Mouse (Mus musculus) layer of hippocampus, postnatal 36 days (tissue): ENCODE measurements around the gene Smarcb1. TPM values are rescaled to one million over a fixed set of nuclear protein-coding genes. Genes with fewer than 3 reads are reported as not detected.
A peak's percentile ranks its signal among the peaks of the same experiment; 100 is the strongest.
"Not testable (repeated sequence)": the region's sequence is repeated elsewhere in the genome, so short reads cannot be mapped to it uniquely, and the experiment has no call there.

ENCODE experiments used
- DNase-seq, 2 experiments: peaks; one replicate each; pipeline ENCODE4 v3.0.0; 2022
- total RNA-seq, 2 experiments: library from RNA; stranded (reverse); gene quantifications; 2 replicates each; pipeline ENCODE4 v1.2.3; 2021

The Smarcb1 gene
- total RNA-seq, 2 experiments from 2014 or later: 81.4 to 86.0 TPM

- DNase-seq: not testable (repeated sequence)
These were observed 33.9 kb downstream of the Smarcb1 start for GRCm38 (mm10) chr10:75887504-75887903.

GRCm38 (mm10) chr10:75884742-75885141, 36.7 kb downstream of the Smarcb1 start:
- DNase-seq: no peak

- DNase-seq: peak; percentile 62 to 74
These were observed 38.2 kb downstream of the Smarcb1 start for GRCm38 (mm10) chr10:75883232-75883552.

- DNase-seq: no peak
These were observed 38.8 kb downstream of the Smarcb1 start for GRCm38 (mm10) chr10:75882433-75883231.

GRCm38 (mm10) chr10:75881578-75882432, 39.6 kb downstream of the Smarcb1 start:
- DNase-seq: no peak

GRCm38 (mm10) chr10:75880771-75881577, 40.4 kb downstream of the Smarcb1 start:
- no peak for DNase-seq

GRCm38 (mm10) chr10:75880351-75880750, 41.1 kb downstream of the Smarcb1 start:
- DNase-seq: no peak

GRCm38 (mm10) chr10:75878836-75879235, 42.6 kb downstream of the Smarcb1 start:
- no peak for DNase-seq

GRCm38 (mm10) chr10:75873543-75874170, 47.8 kb downstream of the Smarcb1 start:
- no peak for DNase-seq

- DNase-seq: peak; percentile 66 to 76
These were observed 48.4 kb downstream of the Smarcb1 start for GRCm38 (mm10) chr10:75872915-75873542.

- DNase-seq: no peak
These were observed 49.1 kb downstream of the Smarcb1 start for GRCm38 (mm10) chr10:75872025-75872914.

GRCm38 (mm10) chr10:75861587-75861986, 59.8 kb downstream of the Smarcb1 start:
- no peak for DNase-seq

- no peak for DNase-seq
These were observed 60.7 kb downstream of the Smarcb1 start for GRCm38 (mm10) chr10:75860746-75861145.

- DNase-seq: peak; percentile 83 to 85
These were observed 61.5 kb downstream of the Smarcb1 start, which contains the start of gene Mif for GRCm38 (mm10) chr10:75859786-75860470. Gene Mif (minus strand): TSS chr10:75860240.

GRCm38 (mm10) chr10:75859107-75859746, 62.2 kb downstream of the Smarcb1 start:
- no peak for DNase-seq

- no peak for DNase-seq
These were observed 63.8 kb downstream of the Smarcb1 start for GRCm38 (mm10) chr10:75857598-75857997.

GRCm38 (mm10) chr10:75856976-75857375, 64.4 kb downstream of the Smarcb1 start:
- no peak for DNase-seq

GRCm38 (mm10) chr10:75856155-75856907, 65.1 kb downstream of the Smarcb1 start:
- no peak for DNase-seq
